Mouse (Mus musculus): ENCODE results near the gene Lmntd2. TPM values are rescaled to one million over a fixed set of nuclear protein-coding genes. Genes with fewer than 3 reads are reported as not detected.

Lmntd2 gene
- polyA plus RNA-seq, 1 experiment from 2014 or later = 0.35 TPM

DNA sequence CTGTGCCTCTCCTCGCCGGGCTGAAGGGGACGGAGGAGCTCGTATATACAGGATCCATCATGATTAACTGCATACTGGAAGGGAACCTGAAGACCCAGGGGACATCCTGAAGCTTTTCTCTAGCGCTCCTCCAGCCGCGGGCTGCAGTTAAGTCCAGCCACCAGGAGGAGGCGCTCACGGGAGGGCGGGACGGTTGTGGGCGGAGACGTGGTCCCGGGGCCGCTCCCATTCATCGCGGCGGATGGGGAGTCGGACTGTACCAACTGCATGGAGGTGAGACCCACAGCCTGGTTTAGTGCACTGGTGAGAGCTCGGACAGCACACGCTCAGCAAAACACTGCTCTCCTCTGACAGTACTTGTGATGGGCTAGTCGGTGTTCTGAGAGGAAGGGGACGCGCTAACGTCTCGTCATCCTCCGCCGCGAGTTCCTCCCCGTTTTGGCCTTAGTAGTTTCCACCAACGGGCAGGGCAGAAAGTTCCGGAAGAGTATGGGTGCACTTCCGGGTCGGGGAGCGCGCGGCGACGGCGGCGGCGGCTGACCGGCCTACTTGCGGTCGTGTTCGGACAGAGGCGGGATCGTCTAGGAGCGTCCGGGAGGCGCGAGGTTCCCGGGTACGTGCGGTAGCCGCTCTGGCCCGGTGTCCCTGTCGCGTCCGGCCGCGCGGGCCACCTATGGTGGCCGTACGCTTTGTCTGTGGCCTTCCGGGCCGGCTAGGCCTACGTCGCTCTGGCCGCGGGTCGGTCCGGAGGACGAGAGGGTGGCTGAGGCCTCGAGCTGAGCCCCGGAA lies 14.6 kb upstream of the Lmntd2 start, which contains the start of gene Phrf1:
Gene Phrf1 (plus strand): TSS at position 506 of the 789 bp plus-strand sequence.
- under 1% methylated on average over 70 of the region's 76 CpGs for WGBS

DNA sequence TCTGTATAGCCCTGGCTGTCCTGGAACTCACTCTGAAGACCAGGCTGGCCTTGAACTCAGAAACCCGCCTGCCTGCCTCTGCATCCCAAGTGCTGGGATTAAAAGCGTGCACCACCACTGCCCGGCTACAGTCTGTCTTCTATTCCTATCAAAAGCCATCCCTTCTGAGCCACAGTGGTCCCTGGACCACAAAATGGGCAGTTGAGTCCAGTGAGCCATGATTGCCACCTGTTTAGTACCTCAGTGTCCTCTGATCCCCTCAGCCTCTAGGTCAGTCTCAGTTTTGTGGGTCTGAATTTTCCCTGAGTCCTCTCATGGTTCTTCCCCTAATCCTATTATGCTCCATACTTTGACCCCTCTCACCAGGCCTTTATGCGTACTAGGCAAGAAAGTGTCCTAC lies 13.9 kb upstream of the Lmntd2 start:
- H3K9ac ChIP-seq (ENCODE audit: low read depth, low read length) = peak overlapping the region; percentile 95; the same call in 1 of the 2 replicates
- H3K27me3 ChIP-seq (replicated peaks; ENCODE audit: control insufficient read depth, insufficient read depth, low read length) = no peaks in the 10 kb centered on the region
- no peak overlapping the region for H3K4me3 ChIP-seq (ENCODE audit: low read length)
- H3K4me1 ChIP-seq (ENCODE audit: control insufficient read depth, insufficient read depth, low read depth, low read length) = peaks cover 19% of the 10 kb centered on the region
- H3K27ac ChIP-seq (ENCODE audit: low read depth, low read length) = no peak overlapping the region
- peaks cover 8% of the 10 kb centered on the region for H3K36me3 ChIP-seq (ENCODE audit: control insufficient read depth, insufficient read depth, low read length)
- WGBS = 79% methylated on average over 4 of the region's 4 CpGs
- H3K9me3 ChIP-seq (ENCODE audit: control insufficient read depth, low read length) = no peaks in the 10 kb centered on the region
- H3K4me2 ChIP-seq (ENCODE audit: low read length) = peak overlapping the region; percentile 37
- peak; percentile 18; the same call in 1 of the 2 replicates for ATAC-seq

More for the DNA sequence above, 14.6 kb upstream of the Lmntd2 start, which contains the start of gene Phrf1:
- Histone ChIP-seq H3K4me2 (ENCODE audit: low read length) (peak within 1 kb of the TSS; percentile 85), H3K4me1 (ENCODE audit: control insufficient read depth, insufficient read depth, low read depth, low read length) (peaks cover 18% of the 10 kb centered on the region), H3K27me3 (replicated peaks; ENCODE audit: control insufficient read depth, insufficient read depth, low read length) (no peaks in the 10 kb centered on the region), H3K9me3 (ENCODE audit: control insufficient read depth, low read length) (no peaks in the 10 kb centered on the region), H3K27ac (ENCODE audit: low read depth, low read length) (peak within 1 kb of the TSS; percentile 98), H3K4me3 (ENCODE audit: low read length) (peak within 1 kb of the TSS; percentile 74), H3K36me3 (ENCODE audit: control insufficient read depth, insufficient read depth, low read length) (peaks cover 14% of the 10 kb centered on the region), H3K9ac (ENCODE audit: low read depth, low read length) (peak within 1 kb of the TSS; percentile 95)
- peak; percentile 94 for ATAC-seq

DNA sequence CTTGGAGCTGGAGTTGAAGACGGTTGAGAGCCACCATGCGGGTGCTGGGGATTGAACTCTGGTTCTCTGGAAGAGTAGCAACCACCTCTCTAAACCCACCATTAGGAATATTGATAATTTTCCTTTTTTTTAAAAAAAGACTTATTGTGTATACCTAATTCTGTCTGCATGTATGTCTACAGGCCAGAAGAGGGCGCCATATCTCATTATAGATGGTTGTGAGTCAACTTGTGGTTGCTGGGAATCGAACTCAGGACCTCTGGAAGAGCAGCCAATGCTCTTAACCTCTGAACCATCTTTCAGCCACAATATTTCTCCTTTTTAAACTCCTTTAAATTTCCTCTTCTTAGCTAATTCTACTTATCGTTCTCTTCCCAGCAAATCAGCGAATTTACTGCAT lies 12.7 kb upstream of the Lmntd2 start:
- H3K4me3 ChIP-seq (ENCODE audit: low read length) = no peak overlapping the region
- peaks cover 28% of the 10 kb centered on the region for H3K4me1 ChIP-seq (ENCODE audit: control insufficient read depth, insufficient read depth, low read depth, low read length)
- no peaks in the 10 kb centered on the region for H3K9me3 ChIP-seq (ENCODE audit: control insufficient read depth, low read length)
- H3K27me3 ChIP-seq (replicated peaks; ENCODE audit: control insufficient read depth, insufficient read depth, low read length) = no peaks in the 10 kb centered on the region
- no peak overlapping the region for H3K27ac ChIP-seq (ENCODE audit: low read depth, low read length)
- H3K4me2 ChIP-seq (ENCODE audit: low read length) = no peak overlapping the region
- peaks cover under 1% of the 10 kb centered on the region for H3K36me3 ChIP-seq (ENCODE audit: control insufficient read depth, insufficient read depth, low read length)
- H3K9ac ChIP-seq (ENCODE audit: low read depth, low read length) = no peak overlapping the region
- WGBS = 85% methylated on average over 6 of the region's 6 CpGs
- ATAC-seq = no peak

DNA sequence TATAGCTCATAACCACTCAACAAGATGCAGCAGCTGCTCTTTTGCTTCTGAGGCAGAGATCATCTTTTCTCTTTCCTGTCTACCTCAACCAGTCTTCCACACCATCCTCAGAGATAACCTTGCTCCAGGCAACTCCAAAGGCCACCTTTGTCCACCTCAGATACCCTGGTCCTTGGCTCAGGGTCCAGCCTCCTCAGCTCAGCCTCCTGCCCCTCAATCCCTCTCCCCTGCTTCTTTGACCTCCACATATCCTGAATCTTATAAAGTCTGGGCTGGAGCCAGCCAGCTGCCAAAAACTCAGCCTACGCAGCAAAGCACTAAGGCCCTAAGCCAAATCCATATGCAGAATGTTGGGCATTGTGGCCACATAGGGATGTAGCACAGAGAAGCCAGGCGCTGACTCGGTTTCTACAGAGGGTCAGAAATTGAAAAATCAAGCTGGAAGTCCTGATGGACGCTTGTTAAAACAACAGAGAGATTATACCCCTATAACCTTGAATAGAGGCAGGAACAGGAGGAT lies 8.9 kb upstream of the Lmntd2 start:
- Histone ChIP-seq H3K27ac (ENCODE audit: low read depth, low read length) (no peak overlapping the region), H3K36me3 (ENCODE audit: control insufficient read depth, insufficient read depth, low read length) (no peaks in the 10 kb centered on the region), H3K9ac (ENCODE audit: low read depth, low read length) (no peak overlapping the region; the same call in 1 of the 2 replicates), H3K9me3 (ENCODE audit: control insufficient read depth, low read length) (no peaks in the 10 kb centered on the region), H3K27me3 (replicated peaks; ENCODE audit: control insufficient read depth, insufficient read depth, low read length) (no peaks in the 10 kb centered on the region), H3K4me3 (ENCODE audit: low read length) (no peak overlapping the region), H3K4me2 (ENCODE audit: low read length) (peak overlapping the region; percentile 82; the same call in 1 of the 2 replicates), H3K4me1 (ENCODE audit: control insufficient read depth, insufficient read depth, low read depth, low read length) (peaks cover 10% of the 10 kb centered on the region)
- no peak for ATAC-seq
- 88% methylated on average over 4 of the region's 4 CpGs for WGBS

DNA sequence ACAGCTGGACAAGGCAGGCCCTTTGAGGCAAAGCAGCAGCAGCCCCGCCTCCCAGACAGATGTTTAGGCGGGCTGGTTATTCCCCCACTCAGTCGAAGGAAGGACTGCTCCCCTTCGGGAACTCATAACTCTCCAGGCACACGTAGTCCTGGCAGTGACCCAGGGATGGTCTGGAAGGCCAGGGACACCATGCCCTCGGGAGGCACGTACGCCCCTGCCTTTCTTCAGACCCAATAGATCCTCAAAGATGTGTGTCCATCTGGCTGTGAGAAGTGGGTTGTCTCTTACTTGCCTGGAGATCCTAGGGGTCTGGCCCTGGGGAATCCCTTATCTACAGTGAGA lies 8.2 kb upstream of the Lmntd2 start:
- no peaks in the 10 kb centered on the region for H3K9me3 ChIP-seq (ENCODE audit: control insufficient read depth, low read length)
- no peaks in the 10 kb centered on the region for H3K36me3 ChIP-seq (ENCODE audit: control insufficient read depth, insufficient read depth, low read length)
- H3K9ac ChIP-seq (ENCODE audit: low read depth, low read length) = peak overlapping the region; percentile 65
- no peak for ATAC-seq
- 4% methylated on average over 8 of the region's 8 CpGs for WGBS
- H3K4me3 ChIP-seq (ENCODE audit: low read length) = peak overlapping the region; percentile 48
- H3K27ac ChIP-seq (ENCODE audit: low read depth, low read length) = peak overlapping the region; percentile 75
- H3K4me1 ChIP-seq (ENCODE audit: control insufficient read depth, insufficient read depth, low read depth, low read length) = peaks cover 10% of the 10 kb centered on the region
- H3K27me3 ChIP-seq (replicated peaks; ENCODE audit: control insufficient read depth, insufficient read depth, low read length) = no peaks in the 10 kb centered on the region
- H3K4me2 ChIP-seq (ENCODE audit: low read length) = peak overlapping the region; percentile 82

DNA sequence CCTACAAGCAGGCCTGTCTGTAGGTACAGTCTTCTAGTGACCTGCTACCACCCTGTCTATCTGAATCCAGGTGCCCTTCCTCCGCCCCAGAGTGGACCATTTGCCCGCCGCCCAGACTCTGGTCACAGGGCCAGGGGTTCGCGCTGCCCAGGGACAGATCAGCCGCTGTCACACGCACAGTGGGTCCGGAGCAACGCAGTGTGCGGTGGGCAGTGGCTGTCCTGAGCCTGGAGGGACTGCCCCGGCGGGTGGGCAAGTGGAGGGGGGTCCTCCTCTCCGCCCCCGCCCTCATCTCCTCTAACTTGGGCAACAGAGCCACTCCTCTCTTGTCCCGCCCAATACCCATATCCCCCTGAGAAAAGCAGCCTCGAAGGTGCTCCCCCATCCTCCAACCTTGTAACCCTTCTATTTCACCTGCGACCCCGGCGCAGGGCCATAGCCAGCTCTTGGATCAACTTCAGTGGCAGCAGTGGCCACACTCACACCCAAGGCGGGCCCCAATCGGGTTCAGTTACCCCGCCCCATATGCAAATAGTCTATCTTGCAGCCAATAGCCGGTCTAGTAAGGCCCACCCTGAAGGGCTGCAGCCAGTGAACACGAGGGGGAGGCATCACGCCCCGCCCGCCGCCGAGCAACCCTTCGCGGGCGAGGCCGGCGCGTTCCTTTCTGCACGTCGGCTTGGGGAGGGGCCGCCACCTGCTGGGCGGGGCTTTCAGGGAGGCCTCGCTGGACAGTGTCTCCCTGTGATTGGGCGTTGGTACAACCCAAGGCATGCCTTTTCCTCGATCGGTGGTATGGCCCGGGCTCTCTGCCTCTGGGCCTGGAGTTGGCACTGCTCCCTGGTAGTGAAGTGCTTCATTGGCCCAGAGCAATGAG lies 7.6 kb upstream of the Lmntd2 start:
- ATAC-seq = peak; percentile 97
- peak overlapping the region; percentile 82 for H3K4me2 ChIP-seq (ENCODE audit: low read length)
- peak overlapping the region; percentile 75 for H3K27ac ChIP-seq (ENCODE audit: low read depth, low read length)
- no peaks in the 10 kb centered on the region for H3K9me3 ChIP-seq (ENCODE audit: control insufficient read depth, low read length)
- peaks cover 15% of the 10 kb centered on the region for H3K4me1 ChIP-seq (ENCODE audit: control insufficient read depth, insufficient read depth, low read depth, low read length)
- H3K9ac ChIP-seq (ENCODE audit: low read depth, low read length) = peak overlapping the region; percentile 65
- peak overlapping the region; percentile 48 for H3K4me3 ChIP-seq (ENCODE audit: low read length)
- H3K27me3 ChIP-seq (replicated peaks; ENCODE audit: control insufficient read depth, insufficient read depth, low read length) = no peaks in the 10 kb centered on the region
- WGBS = 2% methylated on average over 41 of the region's 44 CpGs
- no peaks in the 10 kb centered on the region for H3K36me3 ChIP-seq (ENCODE audit: control insufficient read depth, insufficient read depth, low read length)

DNA sequence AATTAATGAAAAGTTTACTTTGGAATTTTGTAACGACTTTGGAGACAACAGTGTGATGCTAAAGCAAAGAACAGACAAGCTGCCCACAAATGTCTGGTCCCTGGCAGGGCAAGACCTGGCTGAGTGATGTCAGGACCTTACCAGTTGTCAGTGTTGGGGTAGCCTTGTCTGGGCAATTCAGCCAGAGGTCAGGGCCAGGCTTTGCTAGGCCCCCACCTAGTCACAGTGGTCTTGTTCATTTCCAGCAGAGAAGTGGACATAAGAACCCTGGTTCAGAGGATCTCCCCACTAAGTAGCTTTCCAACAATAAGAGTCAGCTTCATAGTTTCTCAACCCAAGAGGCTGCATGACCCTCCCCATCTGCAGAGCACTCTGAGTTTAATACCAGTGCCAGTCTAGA lies 6.5 kb upstream of the Lmntd2 start:
- Histone ChIP-seq H3K4me3 (ENCODE audit: low read length) (no peak overlapping the region), H3K27me3 (replicated peaks; ENCODE audit: control insufficient read depth, insufficient read depth, low read length) (no peaks in the 10 kb centered on the region), H3K27ac (ENCODE audit: low read depth, low read length) (no peak overlapping the region), H3K4me1 (ENCODE audit: control insufficient read depth, insufficient read depth, low read depth, low read length) (peaks cover 19% of the 10 kb centered on the region), H3K36me3 (ENCODE audit: control insufficient read depth, insufficient read depth, low read length) (no peaks in the 10 kb centered on the region), H3K9ac (ENCODE audit: low read depth, low read length) (no peak overlapping the region), H3K9me3 (ENCODE audit: control insufficient read depth, low read length) (no peaks in the 10 kb centered on the region), H3K4me2 (ENCODE audit: low read length) (no peak overlapping the region; the same call in 1 of the 2 replicates)
- no peak for ATAC-seq
- 74% methylated on average over 1 of the region's 1 CpGs for WGBS

DNA sequence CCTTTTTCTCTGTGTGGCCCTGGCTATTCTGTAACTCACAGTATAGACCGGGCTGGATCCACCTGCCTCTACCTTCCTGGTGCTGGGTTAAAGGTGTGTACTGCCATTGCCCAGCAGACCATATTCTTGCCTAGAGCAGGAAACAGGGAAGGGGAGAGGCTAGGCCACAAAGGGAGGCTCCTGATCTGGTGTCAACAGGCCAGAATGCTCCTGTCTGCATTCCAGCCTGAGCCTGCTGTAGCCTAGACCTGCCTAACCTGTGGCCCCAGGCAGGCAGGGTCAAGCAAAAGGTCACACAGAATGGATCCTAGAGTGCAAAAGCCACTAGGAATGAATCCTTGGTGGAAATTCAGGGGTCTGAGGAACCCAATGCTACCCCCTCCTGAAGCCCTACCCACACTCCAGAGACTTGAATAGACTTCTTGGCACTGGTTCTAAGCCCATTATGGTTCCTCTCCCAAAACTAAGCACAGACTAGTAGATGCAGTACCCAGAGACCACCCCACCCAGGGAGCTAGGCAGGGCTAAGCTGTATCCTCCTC lies 5.7 kb upstream of the Lmntd2 start:
- 92% methylated on average over 1 of the region's 1 CpGs for WGBS
- H3K36me3 ChIP-seq (ENCODE audit: control insufficient read depth, insufficient read depth, low read length) = no peaks in the 10 kb centered on the region
- H3K9ac ChIP-seq (ENCODE audit: low read depth, low read length) = no peak overlapping the region
- H3K9me3 ChIP-seq (ENCODE audit: control insufficient read depth, low read length) = no peaks in the 10 kb centered on the region
- no peak overlapping the region for H3K4me3 ChIP-seq (ENCODE audit: low read length)
- no peak for ATAC-seq
- H3K27ac ChIP-seq (ENCODE audit: low read depth, low read length) = no peak overlapping the region
- H3K4me1 ChIP-seq (ENCODE audit: control insufficient read depth, insufficient read depth, low read depth, low read length) = peaks cover 24% of the 10 kb centered on the region
- no peaks in the 10 kb centered on the region for H3K27me3 ChIP-seq (replicated peaks; ENCODE audit: control insufficient read depth, insufficient read depth, low read length)
- H3K4me2 ChIP-seq (ENCODE audit: low read length) = no peak overlapping the region

Measured in hindbrain, embryonic 16.5 days (tissue).